Mouse (Mus musculus) liver, embryonic 11.5 days (tissue): ENCODE results near the gene Klra2. TPM values are rescaled to one million over a fixed set of nuclear protein-coding genes. Genes with fewer than 3 reads are reported as not detected.
"Not testable (repeated sequence)": the region's sequence is repeated elsewhere in the genome, so short reads cannot be mapped to it uniquely, and the experiment has no call there.

Experiments used
- ATAC-seq: fragments of 200-750 bp; cut with Nextera tagmentation; replicated peaks from 2 replicates; pipeline ENCODE4 v1.8.0; 2017; ENCODE audit warnings: moderate number of reproducible peaks, mild to moderate bottlenecking, moderate TSS enrichment, moderate library complexity; ENCODE audit not compliant: low FRiP score
- DNase-seq: peaks from one replicate; pipeline ENCODE4 v3.0.0-alpha.2; 2017; ENCODE audit warnings: low spot score
- H3K27ac ChIP-seq: fragments of 300-500 bp; sonication (generic); 2 replicates; pipeline ENCODE4 v1.5.1; 2014; ENCODE audit warnings: mild to moderate bottlenecking, low read depth, low read length, control low read depth
- H3K27me3 ChIP-seq: fragments of 300-500 bp; sonication (generic); replicated peaks from 2 replicates; pipeline ENCODE4 v1.6.1; 2014; ENCODE audit warnings: low read length, mixed read lengths; ENCODE audit not compliant: control insufficient read depth, insufficient read depth
- H3K36me3 ChIP-seq: fragments of 300-500 bp; sonication (generic); 2 replicates; pipeline ENCODE4 v1.6.1; 2014; ENCODE audit warnings: mild to moderate bottlenecking, low read length, moderate library complexity, mixed read lengths; ENCODE audit not compliant: control insufficient read depth, insufficient read depth
- H3K4me1 ChIP-seq: fragments of 300-500 bp; sonication (generic); replicated peaks from 2 replicates; pipeline ENCODE4 v1.6.1; 2014; ENCODE audit warnings: low read length, mixed read lengths; ENCODE audit not compliant: control insufficient read depth, insufficient read depth
- H3K4me2 ChIP-seq: fragments of 300-500 bp; sonication (generic); 2 replicates; pipeline ENCODE4 v1.6.1; 2014; ENCODE audit warnings: mild to moderate bottlenecking, control low read depth, moderate library complexity
- H3K4me3 ChIP-seq: fragments of 300-500 bp; sonication (generic); 2 replicates; pipeline ENCODE4 v1.5.1; 2014; ENCODE audit warnings: low read depth, low read length, control low read depth
- H3K9ac ChIP-seq: fragments of 300-500 bp; sonication (generic); 2 replicates; pipeline ENCODE4 v1.6.1; 2014; ENCODE audit warnings: low read depth, low read length, control low read depth
- H3K9me3 ChIP-seq: fragments of 300-500 bp; sonication (generic); 2 replicates; pipeline ENCODE4 v1.6.1; 2016; ENCODE audit warnings: low read length, inconsistent platforms, mixed read lengths; ENCODE audit not compliant: control insufficient read depth
- WGBS: fragments of 180-500 bp; shearing (Covaris S2); extraction: QIAGEN DNeasy Blood & Tissue Kit; methylation state at CpG from one replicate; pipeline ENCODE4 v1.1.7; 2014; 5-methylcytosine and 5-hydroxymethylcytosine counted together
- polyA plus RNA-seq: library from polyadenylated mRNA; unstranded; fragments of >200 nt; fragmentation: Nextera tagmentation; extraction: Ambion mirVana; gene quantifications from 2 replicates; pipeline ENCODE4 v1.2.1, GENCODE M21; 2014

Gene Klra2
- polyA plus RNA-seq = 0.10 TPM in 1 of 2 replicates, not detected in the other

DNA sequence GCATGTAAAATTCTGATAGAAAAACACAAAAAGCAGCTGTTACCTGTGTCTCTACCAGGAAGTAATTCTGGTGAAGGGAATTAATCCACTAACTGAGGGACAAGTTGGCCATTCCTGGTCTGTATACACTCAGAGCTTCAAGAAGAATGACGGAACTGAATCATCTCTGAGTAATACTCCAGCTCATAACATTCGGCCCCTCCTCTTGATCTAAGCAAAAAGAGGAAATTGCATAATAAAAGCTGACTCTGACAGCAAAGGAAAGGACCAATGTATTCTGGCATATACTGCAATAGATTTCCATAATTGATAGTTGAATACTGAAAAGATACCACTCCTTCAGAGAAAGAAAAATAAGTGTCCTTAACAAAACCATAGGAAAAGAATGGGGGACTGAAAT is at the start of gene Klra2:
Klra2 (minus strand) TSS at position 157 of the 400 bp plus-strand sequence.
- no peak within 1 kb of the TSS for H3K4me3 ChIP-seq
- DNase-seq = no peak
- H3K4me2 ChIP-seq = no peak within 1 kb of the TSS
- ATAC-seq = no peak
- no peaks in the 10 kb centered on the region for H3K36me3 ChIP-seq
- WGBS = 69% methylated on average over 2 of the region's 2 CpGs
- no peak within 1 kb of the TSS for H3K27ac ChIP-seq
- H3K4me1 ChIP-seq = no peaks in the 10 kb centered on the region
- H3K9me3 ChIP-seq = no peaks in the 10 kb centered on the region
- no peaks in the 10 kb centered on the region for H3K27me3 ChIP-seq
- no peak within 1 kb of the TSS for H3K9ac ChIP-seq

DNA sequence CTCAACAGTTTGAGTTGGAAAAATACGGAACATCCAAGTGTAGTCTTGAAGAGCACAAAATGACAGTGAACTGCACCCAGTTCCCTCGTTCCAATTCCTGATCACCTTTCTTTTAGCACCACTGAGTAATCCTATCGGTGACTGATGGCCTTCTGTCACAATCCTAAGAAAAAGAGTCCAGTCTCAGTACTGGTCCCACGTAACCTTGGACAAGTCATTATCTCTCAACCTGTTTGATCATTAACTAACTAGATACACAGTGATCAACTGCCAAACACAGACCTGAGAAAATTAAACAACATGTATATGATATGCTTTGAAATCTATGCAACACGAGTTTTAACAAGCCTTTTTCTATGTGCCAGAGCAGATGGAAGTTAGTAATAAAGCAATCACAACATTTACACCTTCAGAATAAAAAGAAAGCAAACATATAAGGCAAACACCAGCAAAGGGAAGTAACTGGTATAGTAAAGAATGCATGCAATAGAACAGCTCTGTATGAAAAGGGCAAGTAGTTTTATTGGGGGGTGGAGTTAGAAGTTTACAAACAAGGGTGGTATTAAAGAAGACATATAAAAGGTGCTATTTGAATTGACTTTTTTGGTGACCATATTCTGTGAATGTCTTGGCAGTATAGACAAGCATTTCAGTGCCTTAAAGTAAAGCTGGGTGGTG is 47.4 kb upstream of the Klra2 start:
- no peak overlapping the region for H3K4me3 ChIP-seq
- no peaks in the 10 kb centered on the region for H3K9me3 ChIP-seq
- no peak overlapping the region for H3K27ac ChIP-seq
- peaks cover 6% of the 10 kb centered on the region for H3K4me1 ChIP-seq
- no peak overlapping the region for H3K9ac ChIP-seq
- ATAC-seq (no peak), DNase-seq (no peak)
- H3K4me2 ChIP-seq = no peak overlapping the region
- 70% methylated on average over 5 of the region's 5 CpGs for WGBS
- no peaks in the 10 kb centered on the region for H3K36me3 ChIP-seq
- H3K27me3 ChIP-seq = no peaks in the 10 kb centered on the region

DNA sequence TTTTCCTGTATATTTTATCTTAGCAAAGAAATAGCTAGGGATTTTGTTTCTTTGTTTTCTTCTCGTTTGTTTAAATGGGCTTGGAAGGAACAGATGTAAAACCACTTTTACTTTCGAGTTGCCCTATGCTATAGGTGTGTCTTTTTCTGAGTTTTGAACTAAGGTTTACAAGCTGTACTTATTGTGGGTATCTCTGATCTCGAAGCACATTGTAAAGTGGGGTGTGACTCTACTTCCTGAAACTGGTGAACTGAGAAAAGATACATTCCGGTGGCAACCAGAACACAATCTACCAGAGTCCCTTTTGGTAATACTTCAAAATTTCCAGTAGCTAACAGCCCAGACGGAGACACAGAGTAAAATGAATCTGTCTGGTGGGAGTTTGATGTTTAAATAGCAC is 46.8 kb upstream of the Klra2 start:
- Histone ChIP-seq H3K4me2 (peak overlapping the region; percentile 71), H3K4me1 (peaks cover 6% of the 10 kb centered on the region), H3K4me3 (no peak overlapping the region), H3K9ac (no peak overlapping the region), H3K27me3 (no peaks in the 10 kb centered on the region), H3K36me3 (no peaks in the 10 kb centered on the region), H3K9me3 (no peaks in the 10 kb centered on the region), H3K27ac (no peak overlapping the region)
- 83% methylated on average over 5 of the region's 5 CpGs for WGBS
- DNase-seq (no peak), ATAC-seq (no peak)

DNA sequence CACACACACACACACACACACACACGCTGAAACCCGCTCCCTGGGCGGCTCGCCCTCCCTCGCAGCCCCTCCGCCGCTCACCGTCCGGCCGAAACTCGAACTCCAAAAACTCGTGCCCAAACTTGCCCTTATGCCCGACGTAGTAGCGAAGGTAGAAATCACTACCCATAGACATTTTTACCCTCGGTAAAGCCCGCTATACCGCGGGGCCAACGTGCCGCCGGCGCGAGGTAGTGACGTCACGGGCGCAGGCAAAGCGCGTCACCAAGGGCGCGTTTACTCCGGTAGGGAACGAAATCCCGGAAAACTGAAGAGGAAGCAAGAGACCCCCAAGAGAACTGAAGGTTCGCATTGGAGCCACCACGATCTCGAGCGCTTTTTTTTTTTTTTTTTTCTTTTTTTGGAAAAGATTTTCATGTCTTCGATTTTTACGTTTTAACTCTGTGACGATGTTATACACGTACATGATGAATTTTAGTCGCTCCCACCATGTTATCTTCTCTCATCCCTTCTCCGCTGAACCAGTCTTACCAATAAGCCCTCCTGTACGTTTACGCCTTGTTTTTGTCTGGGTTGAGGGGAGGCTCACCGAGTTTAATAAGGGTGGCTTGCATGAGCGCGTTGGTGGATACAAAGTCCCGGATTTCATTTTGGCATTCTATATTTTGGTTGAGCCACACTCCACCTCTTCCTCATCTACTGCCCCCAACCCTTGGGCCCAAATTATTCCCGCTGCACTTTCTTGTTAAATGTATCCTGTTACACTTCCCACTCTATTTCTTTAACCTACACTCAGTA is 46.0 kb upstream of the Klra2 start, which contains the start of gene Magohb:
Magohb (minus strand) TSS at position 254 of the 798 bp plus-strand sequence.
- H3K27me3 ChIP-seq = no peaks in the 10 kb centered on the region
- 4% methylated on average over 47 of the region's 51 CpGs for WGBS

DNA sequence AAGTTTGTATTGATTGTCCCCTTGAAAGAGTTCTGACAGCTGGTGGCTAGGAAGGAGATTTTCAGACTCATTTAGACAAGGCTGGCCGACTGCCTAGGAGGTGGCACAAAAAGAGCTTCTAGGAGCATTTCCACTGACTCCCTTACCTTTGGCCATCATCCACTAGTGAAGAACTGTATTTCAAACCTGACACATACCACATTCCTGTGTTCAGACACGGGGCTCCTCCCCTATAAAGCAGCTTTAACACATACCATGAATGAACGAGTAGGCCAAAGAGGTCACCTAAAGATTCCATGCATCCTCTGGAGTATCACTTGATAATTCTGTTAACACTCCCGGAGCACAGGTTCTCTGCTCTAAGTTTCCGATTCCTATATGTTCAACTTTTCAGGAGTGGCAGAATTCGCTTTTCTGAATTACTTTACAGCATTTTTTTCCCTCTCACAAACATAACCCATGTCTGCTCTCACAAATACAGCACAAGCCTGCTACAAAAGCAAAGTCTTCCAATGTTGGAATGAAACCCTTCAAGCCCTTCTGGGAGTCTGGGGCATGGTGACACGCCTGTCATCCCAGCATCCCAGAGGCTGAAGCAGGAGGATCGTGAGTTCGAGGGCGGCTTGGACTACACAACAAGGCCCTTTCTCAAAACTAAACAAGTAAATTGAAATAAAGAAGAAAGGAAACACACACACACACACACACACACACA is 45.3 kb upstream of the Klra2 start:
- Histone ChIP-seq H3K27ac (peak overlapping the region; percentile 8; the same call in 1 of the 2 replicates), H3K4me2 (peak overlapping the region; percentile 80), H3K4me3 (peak overlapping the region; percentile 74), H3K27me3 (no peaks in the 10 kb centered on the region), H3K9ac (peak overlapping the region; percentile 75), H3K36me3 (peaks cover 7% of the 10 kb centered on the region; the same call in 1 of the 2 replicates), H3K4me1 (peaks cover 6% of the 10 kb centered on the region), H3K9me3 (no peaks in the 10 kb centered on the region)
- DNase-seq (no peak), ATAC-seq (peak; percentile 37)
- 22% methylated on average over 10 of the region's 10 CpGs for WGBS

More for the DNA sequence above, 46.0 kb upstream of the Klra2 start, which contains the start of gene Magohb:
- H3K27ac ChIP-seq = peak within 1 kb of the TSS; percentile 8; the same call in 1 of the 2 replicates
- no peaks in the 10 kb centered on the region for H3K9me3 ChIP-seq
- H3K36me3 ChIP-seq = peaks cover 3% of the 10 kb centered on the region; the same call in 1 of the 2 replicates
- DNase-seq (peak; percentile 85), ATAC-seq (peak; percentile 75)
- H3K4me3 ChIP-seq = peak within 1 kb of the TSS; percentile 74
- H3K4me2 ChIP-seq = peak within 1 kb of the TSS; percentile 80
- H3K9ac ChIP-seq = peak within 1 kb of the TSS; percentile 75
- peaks cover 6% of the 10 kb centered on the region for H3K4me1 ChIP-seq

DNA sequence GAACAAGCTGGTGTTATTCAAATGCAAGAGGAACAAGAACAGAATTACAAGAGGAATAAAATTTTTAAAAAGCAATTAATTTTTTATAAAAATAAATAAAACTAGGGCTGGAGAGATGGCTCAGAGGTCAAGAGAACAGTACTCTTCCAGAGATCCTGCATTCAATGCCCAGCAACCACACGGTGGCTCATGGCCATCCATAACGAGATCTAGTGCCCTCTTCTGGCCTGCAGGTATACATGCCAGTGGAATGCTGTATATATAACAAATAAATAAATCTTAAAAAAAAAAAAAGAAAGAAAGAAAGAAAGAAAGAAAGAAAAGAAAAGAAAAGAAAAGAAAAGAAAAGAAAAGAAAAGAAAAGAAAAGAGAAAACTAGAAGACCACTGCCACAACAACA is 43.3 kb upstream of the Klra2 start:
- DNase-seq (no peak), ATAC-seq (peak; percentile 65; the same call in 1 of the 2 replicates)
- Histone ChIP-seq H3K27ac (no peak overlapping the region), H3K9ac (no peak overlapping the region), H3K27me3 (no peaks in the 10 kb centered on the region), H3K9me3 (no peaks in the 10 kb centered on the region), H3K36me3 (peaks cover 7% of the 10 kb centered on the region; the same call in 1 of the 2 replicates), H3K4me1 (peaks cover 6% of the 10 kb centered on the region), H3K4me3 (no peak overlapping the region), H3K4me2 (no peak overlapping the region)
- WGBS = 17% methylated on average over 2 of the region's 2 CpGs

DNA sequence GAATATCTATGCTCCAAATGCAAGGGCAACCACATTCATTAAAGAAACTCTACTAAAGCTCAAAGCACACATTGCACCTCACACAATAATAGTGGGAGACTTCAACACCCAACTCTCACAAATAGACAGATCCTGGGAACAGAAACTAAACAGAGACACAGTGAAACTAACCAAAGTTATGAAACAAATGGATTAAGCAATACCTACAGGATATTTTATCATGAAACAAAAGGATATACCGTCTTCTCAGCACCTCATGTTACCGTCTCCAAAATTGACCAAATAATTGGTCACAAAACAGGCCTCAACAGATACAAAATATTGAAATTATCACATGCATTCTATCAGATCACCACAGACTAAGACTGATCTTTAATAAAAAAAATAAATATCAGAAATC is 31.0 kb upstream of the Klra2 start:
- not testable (repeated sequence) for H3K9me3 ChIP-seq, H3K4me2 ChIP-seq, H3K4me3 ChIP-seq, ATAC-seq, H3K27ac ChIP-seq, H3K9ac ChIP-seq, H3K4me1 ChIP-seq, H3K27me3 ChIP-seq, DNase-seq, H3K36me3 ChIP-seq
- WGBS = 90% methylated on average over 2 of the region's 2 CpGs

DNA sequence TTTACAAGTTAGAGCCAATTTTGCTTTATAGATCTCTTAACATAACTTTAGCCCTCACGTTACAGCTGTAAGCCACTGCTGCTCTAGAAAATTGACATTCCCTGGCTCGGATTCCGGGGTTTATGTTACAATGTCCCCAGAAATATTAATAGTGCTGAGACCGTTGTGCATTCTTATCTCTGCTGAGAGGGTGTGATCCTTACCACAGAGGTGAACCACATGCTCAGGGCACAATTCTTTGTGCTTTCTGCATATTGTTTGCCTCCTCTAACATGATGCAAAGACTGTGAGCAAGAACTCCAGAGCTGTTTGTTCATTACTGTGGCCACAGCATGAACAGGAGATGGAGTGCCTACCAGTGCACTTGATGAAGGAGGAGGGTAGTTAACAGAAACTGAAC is 29.5 kb upstream of the Klra2 start:
- peak; percentile 71 for ATAC-seq
- Histone ChIP-seq H3K36me3 (peaks cover 2% of the 10 kb centered on the region; the same call in 1 of the 2 replicates), H3K9ac (no peak overlapping the region), H3K27me3 (no peaks in the 10 kb centered on the region), H3K4me2 (no peak overlapping the region), H3K9me3 (no peaks in the 10 kb centered on the region), H3K4me3 (no peak overlapping the region), H3K27ac (no peak overlapping the region), H3K4me1 (no peaks in the 10 kb centered on the region; the same call in 1 of the 2 replicates)
- DNase-seq = no peak
- WGBS = 61% methylated on average over 4 of the region's 4 CpGs
